Mouse (Mus musculus) R1 (cell line): ENCODE measurements at regions not wholly inside any gene's neighbourhood (a gene's known extent, or its start where the extent isn't known, plus 50 kb on each side); places are given as distances from the start of the nearest gene placed in this dataset.

Experiments
- DNase-seq: peaks from one replicate; pipeline ENCODE4 v3.0.0-alpha.2; 2018; ENCODE audit warnings: low read depth, low spot score

DNA sequence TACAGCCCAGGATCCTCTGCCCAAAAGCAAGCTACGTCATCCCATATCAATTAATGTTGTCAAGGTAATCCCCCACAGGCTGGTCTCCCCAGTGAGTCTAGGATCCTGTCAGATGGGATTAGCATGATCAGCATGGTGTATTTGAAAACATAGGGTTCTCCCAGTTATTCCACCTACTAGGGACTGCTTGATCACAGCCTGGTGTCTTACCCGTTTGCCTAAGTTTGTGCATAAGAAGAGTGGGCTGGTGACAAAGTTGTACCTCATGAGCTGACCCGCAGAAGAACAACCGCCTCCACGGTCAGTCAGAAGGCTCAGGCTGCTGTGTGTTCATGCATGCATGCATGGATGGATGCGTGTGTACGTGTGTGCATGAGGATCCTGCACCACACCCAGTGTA is 108.9 kb upstream of the Tbx3 start:
- no peak for DNase-seq

DNA sequence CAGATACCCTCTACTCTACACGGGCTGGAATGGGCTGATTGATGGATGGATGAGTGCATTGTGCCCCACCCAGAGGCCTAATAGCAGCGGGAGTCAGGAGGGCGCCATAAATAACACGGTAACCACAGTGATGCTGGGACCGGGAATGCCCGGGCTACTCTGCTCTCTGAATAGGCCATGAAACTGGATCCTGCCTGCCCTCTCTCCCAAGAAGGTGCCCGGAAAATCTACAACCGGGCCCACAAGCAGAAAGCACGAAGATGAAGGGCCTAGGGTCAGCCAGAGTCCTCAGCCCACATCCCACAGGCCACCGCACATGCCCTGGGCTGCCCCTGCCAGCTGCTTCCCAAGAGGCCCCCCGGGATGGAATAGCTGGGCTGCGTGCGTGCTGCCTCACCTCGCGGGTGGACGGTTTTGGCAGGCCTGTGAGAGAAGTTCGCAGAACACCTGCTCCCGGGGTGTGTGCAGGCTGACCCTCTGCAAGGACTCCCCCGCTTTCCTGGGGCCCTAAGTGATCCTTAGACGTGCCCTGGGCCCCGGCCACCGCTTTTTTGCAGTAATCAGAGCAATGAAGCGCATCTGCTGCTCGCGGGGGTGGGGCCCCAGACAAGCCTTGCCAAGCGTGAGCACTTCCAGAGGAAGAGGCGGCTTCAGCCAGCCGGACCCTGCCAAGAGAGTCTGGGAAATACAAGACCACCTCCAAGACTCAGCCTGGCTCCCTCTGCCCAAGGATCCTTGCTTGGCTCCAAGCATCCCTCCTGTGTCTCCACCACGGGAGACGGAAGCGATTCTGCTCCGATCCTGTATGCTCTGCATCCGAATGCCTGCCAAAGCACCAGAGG is 106.7 kb upstream of the Tbx3 start:
- peak; percentile 50 for DNase-seq

DNA sequence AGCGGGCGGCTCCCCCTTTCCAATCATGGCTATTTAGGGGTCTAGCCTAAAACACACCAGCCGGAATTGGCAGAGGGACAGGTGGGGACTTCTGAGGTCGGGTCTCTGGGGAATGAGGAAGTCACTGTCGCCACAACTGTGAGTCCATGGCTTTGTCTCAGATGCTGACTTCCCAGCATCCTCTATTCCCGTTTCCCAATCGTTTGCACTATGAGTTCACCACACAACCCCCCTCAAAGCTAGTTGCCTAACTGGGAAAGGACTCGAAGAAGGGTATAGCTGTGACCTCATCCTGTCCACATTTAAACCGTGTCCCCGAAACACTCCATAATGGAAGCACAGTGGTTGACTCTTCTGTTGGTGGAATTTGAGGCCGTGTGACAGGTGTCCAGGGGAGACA is 102.8 kb upstream of the Tbx3 start:
- DNase-seq: no peak

DNA sequence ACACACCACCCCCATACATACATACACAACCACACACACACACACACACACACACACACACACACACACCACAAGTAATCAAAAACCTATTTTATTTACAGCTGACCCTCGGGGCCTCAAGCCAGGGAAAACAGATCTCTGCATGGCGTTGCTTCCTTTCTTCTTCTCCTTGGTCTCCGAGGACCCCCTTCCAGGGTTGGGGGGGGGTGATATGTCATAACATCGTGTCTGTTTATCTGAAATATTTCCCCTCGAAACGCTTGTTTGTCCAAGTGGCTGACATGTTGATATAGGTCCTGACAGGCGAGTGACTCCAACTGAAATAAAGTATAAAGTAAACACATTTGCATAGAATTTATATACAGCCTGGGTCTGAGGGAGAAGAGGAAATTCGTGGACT is 100.4 kb upstream of the Tbx3 start:
- no peak for DNase-seq

DNA sequence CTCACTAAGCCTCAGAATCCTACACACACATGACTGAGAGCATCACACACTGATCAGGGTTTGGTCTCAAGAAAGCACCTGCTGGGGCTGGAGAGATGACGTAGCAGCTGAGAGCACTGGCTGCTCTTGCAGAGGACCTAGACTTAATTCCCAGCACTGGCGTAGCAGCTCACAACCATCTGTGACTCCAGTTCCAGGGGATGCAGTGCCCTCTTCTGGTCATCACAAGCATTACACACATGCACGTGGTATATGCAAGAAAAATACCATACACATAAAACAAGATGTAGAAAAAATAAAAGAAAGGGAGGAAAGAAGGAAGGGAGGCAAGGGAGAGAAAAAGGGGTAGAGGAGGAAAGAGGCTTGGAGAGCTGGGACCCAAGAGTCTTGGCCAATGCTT is 98.8 kb upstream of the Tbx3 start:
- DNase-seq: peak; percentile 71

- DNase-seq: no peak
These were observed 95.3 kb upstream of the Tbx3 start for GRCm38 (mm10) chr5:119575124-119575523.

GRCm38 (mm10) chr5:119579288-119579687 is 91.2 kb upstream of the Tbx3 start:
- DNase-seq: peak; percentile 46

- peak; percentile 75 for DNase-seq
These were observed 90.7 kb upstream of the Tbx3 start for GRCm38 (mm10) chr5:119579806-119580205.

- no peak for DNase-seq
These were observed 90.1 kb upstream of the Tbx3 start for GRCm38 (mm10) chr5:119580395-119580794.

DNA sequence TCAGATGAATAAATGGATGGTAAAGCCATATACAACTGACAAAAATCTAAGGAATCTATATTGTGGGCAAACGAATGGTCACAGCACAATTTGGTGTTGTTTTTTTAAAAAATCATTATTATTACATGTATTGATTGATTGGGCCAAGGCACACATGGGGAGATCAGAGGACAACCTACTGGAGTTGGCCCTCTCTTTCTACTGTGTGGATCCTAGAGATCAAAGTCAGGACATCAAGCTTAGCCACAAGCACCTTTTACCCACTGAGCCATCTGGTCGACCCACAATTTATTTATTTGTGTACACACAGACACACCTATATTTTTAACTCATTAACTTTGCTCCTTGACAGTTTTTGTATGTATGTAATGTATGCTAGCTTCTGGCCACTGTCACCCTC is 89.7 kb upstream of the Tbx3 start:
- no peak for DNase-seq

- peak; percentile 58 for DNase-seq
These were observed 86.1 kb upstream of the Tbx3 start for GRCm38 (mm10) chr5:119584389-119584788.

- peak; percentile 81 for DNase-seq
These were observed 85.6 kb upstream of the Tbx3 start for GRCm38 (mm10) chr5:119584914-119585313.

DNA sequence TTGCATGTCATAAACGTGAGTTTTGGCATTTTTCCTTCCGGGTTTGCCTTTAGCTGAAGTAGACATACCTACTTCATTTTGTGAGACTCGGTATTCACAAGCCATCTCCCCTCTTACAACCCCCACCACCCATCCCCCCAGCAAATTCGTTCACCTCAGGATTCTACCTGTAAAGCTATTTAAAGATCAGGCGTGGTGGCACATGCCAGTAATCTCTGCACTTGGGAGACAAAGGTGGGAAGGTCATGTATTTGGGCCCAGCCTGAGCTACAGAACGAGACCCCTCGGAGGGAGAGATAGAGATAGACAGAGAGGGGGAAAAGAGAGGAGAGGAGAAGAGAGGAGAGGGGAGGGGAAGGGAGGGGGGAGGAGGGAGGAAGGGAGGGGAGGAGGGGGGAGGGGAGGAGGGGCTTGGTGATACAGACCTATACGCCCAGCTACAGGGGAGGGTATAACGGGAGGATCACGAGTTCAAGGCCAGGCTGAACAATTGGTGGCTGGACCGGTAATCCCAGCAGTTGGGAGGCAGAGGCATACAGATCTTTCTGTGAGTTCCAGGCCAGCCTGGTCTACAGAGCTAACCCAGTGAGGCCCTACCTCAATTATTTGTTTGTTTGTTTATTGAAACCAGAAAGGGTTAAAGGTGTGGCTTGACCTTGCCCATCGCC is 83.9 kb upstream of the Tbx3 start:
- peak; percentile 83 for DNase-seq

DNA sequence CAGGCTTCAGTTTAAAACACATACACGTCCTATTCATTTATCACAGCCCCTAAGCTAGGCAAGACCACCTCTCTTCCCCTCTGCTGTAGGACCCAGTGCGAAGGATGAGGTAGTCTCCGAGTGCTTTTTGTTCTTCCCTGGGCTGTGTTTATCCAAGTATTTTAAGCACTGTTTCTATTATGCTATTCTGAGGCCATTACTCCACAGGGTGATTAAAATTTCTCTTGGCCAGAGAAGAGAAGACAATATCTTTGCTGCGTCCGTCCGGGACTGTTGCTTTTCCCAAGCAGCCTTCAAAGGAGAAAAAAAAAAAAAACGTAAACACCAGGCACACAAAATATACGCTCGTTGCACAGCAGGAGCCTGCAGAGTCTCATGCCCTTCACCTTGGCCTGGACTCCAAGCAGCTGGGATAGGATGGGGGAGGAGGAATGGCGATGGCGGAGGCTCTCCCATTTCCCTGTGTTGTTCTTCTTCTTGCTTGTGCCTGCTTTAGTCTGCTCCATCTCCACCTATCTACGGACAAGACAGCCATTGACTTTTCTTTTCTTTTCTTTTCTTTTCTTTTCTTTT is 83.1 kb upstream of the Tbx3 start:
- DNase-seq: peak; percentile 87

DNA sequence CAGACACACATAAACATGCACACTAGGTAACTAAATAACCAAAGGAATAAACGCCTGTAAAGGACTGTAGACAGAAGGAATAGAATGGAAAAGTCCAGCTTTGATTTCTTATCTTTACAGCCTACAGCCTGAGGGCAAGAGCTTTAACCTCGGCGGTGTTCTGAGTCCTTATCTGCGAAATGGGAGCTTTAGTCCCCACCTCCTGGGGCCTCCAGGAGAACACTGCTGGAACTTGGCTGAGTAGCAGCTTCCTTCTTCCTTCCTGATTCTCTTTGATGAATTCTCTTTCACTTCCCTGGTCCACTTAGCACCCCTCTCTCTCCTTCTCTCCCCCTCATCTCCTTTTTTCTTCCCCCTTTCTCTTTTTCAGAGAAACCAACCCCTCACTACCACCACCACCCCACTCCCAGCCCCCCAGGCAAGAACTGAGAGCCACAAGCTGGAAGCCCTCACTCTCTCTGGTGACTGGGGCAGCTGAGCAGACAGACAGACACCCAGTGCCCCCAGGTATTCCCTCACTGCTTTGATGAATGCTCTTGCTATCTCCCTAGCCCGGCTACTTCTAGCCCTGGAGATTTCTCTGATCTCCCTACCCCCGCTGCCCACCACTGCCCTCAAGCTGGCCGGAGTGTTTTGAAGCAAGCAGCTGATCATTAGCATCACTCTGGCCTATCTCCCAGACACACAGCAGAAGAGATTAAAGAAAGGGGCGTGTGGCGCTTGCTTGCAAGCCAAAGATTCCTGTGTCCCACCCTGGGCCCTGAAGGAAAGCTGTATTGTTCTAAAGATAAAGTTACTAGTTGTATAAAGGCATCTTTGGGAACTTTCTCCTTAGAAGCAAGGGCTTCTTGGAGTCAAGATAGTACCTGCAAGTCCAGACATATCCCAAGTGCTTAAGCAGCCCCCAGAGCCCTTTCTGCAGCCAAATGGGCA is 81.9 kb upstream of the Tbx3 start:
- peak; percentile 68 for DNase-seq

- DNase-seq: peak; percentile 43
These were observed 79.2 kb upstream of the Tbx3 start for GRCm38 (mm10) chr5:119591271-119591670.

DNA sequence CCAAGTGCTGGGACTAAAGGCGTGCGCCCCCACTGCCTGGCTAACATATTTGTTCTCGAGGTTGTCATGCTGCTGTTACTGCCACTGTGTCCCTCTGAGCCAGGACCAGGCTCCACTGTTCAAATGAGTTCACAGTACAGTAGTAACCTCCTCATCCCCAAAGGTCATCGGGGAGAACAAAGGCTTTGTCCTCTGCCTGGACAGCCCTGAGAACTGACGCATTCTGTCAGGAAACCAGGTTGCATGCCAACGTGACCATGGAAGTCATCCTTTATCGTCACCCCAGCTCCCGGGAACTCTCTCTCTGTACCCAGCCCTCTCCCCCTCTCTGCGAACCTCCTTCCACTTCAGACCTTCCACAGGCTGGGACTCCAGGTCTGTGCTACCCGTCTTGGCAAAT is 77.6 kb upstream of the Tbx3 start:
- no peak for DNase-seq

DNA sequence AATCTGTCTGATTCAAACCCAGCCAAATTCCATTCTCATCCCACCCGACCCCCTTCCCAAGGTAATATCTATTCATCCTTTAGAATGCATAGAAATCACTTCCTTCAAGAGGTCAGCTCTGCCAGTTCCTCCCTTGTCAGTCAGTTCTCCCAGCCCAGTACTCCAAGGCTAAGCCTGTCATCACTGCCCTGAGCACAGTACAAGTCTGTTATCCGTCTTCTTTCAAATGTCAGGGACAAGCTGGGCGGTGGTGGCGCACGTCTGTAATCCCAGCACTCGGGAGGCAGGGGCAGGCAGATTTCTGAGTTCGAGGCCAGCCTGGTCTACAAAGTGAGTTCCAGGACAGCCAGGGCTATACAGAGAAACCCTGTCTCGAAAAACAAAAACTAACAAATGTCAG is 75.9 kb upstream of the Tbx3 start:
- no peak for DNase-seq

DNA sequence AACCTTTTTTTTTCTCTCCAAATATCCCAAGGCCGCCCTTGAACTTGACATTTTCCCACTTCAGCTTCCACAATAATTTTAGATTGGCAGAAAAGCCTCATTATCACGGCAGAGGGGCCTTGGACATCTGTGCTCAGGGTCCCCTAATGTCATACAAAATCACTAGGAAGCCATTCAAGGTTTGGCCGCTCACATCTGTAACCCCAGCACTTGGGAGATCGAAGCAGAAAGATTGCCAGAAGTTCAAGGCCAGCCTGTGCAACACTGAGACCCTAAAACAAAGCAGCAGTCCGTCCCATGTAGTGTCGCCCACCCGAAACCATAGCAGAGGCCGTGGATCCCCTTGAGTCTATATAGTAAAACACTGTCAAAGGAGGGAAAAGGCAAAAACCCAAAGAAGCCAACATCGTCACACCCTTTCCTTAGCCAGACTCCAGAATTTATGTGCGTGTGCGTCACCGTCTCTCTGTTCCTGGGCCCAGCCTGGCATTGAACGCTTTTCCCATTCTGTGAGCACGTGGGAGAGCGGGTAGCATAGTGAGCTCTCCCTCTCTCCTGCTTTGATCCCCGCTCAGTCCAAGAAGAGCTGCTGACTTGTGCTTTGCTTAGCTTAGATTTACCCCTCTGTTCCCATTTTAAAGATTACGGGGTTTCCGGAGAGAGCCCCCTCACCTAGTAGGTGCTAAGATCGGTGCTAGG is 74.0 kb upstream of the Tbx3 start:
- peak; percentile 47 for DNase-seq

GRCm38 (mm10) chr5:119596994-119597391 is 73.5 kb upstream of the Tbx3 start:
- peak; percentile 50 for DNase-seq

DNA sequence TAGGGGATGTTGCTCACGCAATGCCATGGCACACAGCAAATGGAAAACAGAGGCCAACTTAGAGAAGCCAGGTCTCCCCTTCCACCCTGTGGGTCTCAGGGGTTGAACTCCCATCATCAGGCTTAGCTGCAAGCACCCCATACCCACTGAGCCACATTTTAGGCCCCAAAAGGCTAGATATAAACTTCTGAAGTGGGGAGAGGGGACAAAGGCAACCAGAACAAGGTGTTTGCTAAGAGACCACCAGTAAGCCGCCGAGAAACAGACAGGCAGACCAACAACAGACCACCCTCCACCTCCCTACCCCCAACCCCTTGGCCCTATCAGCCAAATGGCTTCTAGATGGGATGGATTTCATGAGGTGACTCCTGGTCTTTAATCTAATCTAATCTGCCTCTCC is 72.9 kb upstream of the Tbx3 start:
- no peak for DNase-seq
